Mouse (Mus musculus) bone marrow macrophage, adult 2 months (primary cell): Measurements from ENCODE around the gene Ppp4r4.

Experiments
- CTCF ChIP-seq: IDR thresholded peaks from 2 replicates; pipeline ENCODE4 v1.5.1; 2012; ENCODE audit warnings: low read depth, mild to moderate bottlenecking, low read length, moderate library complexity
- POLR2A ChIP-seq: IDR thresholded peaks from 2 replicates; pipeline ENCODE4 v1.6.1; 2012; ENCODE audit warnings: mild to moderate bottlenecking, low read depth, low read length, borderline replicate concordance

GRCm38 (mm10) chr12:103600364-103600763, 68.3 kb downstream of the Ppp4r4 start:
- TF ChIP-seq POLR2A: no peak
- no peak for TF ChIP-seq CTCF
